Comparison of ENCODE assay signal across 26 mouse cellular contexts in the genomic region with DNA sequence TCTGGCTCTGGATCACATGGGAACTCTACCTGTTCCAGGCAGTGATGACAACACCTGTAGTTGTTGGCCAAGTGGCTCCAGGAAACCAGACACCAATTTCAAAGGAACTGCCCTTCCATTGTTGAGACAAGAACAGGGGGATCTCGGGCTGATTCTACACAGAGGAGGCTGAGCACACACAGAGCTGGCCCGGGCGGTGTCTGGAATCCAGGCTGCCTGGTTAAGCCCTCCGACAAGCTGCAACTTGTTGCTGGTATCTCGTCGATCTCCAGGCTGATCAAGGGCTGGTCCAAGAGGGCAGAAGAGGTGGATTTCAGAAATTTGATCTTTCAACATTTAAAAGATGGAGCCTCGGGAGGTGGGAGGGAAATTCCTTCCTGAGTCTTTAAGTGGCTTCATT. TPM values are rescaled to one million over a fixed set of nuclear protein-coding genes. Genes with fewer than 3 reads are reported as not detected.
A peak's percentile ranks its signal among the peaks of the same experiment; 100 is the strongest.
DNase-seq lines count a peak whose midpoint lies in the region; ATAC-seq lines count a peak whose summit lies in the region.
"Had no signal": no experiment of that assay in that cellular context is flagged by ENCODE, and none has a peak within 500 bp of the region (broad histone marks: within the 10 kb centered on the region; RNA-seq: fewer than 3 reads in every experiment).

No protein-coding gene starts in this region.

- DNase-seq in forebrain, embryonic 10.5 days (ENCODE audit: extremely low spot score, low spot score) = no peak
- peak; percentile 12 for DNase-seq in ZHBTc4 (ENCODE audit: low read depth, low spot score)
- DNase-seq in kidney, postnatal 25 days = no peak
- no peak for DNase-seq in left cerebral cortex, adult 9 months (ENCODE audit: low spot score in 2 of 2)
- DNase-seq in testis, postnatal 10 days (ENCODE audit: low spot score) = no peak
- DNase-seq: adrenal gland, postnatal 25 days; cerebellum, adult 9-11 months; gastrocnemius, adult 2 months; heart, adult 11 months; heart, postnatal 14 days; kidney, adult 9 months; kidney, postnatal 14 days; lung, postnatal 4 days; right cerebral cortex, adult 18-20 months; thymus, postnatal 25 days had no signal

- no peak overlapping the region for H3K4me3 ChIP-seq in forebrain, embryonic 10.5 days
- H3K4me3 ChIP-seq in forebrain, embryonic 13.5 days = no peak overlapping the region
- H3K4me3 ChIP-seq in embryonic facial prominence, embryonic 13.5 days = no peak overlapping the region
- no peak overlapping the region for H3K4me3 ChIP-seq in stomach, embryonic 16.5 days (replicated peaks; ENCODE audit: low read length)
- H3K4me3 ChIP-seq: forebrain, embryonic 12.5 days; gastrocnemius, adult 2 months; heart, embryonic 12.5 days; limb, embryonic 15.5 days; lung, embryonic 15.5 days; neural tube, embryonic 15.5 days had no signal

- 0 out of 2 replicates have a peak overlapping the region, but pooled peaks have one; percentile 4 for H3K27ac ChIP-seq in forebrain, embryonic 10.5 days
- H3K27ac ChIP-seq in forebrain, embryonic 13.5 days = no peak overlapping the region
- no peak overlapping the region for H3K27ac ChIP-seq in embryonic facial prominence, embryonic 13.5 days
- H3K27ac ChIP-seq in stomach, embryonic 16.5 days (ENCODE audit: low read length) = no peak overlapping the region; the same call in 1 of the 2 replicates
- H3K27ac ChIP-seq: forebrain, embryonic 12.5 days; gastrocnemius, adult 2 months; hindbrain, postnatal 0 days; limb, embryonic 15.5 days; liver, embryonic 14.5 days; lung, embryonic 15.5 days; neural tube, embryonic 15.5 days had no signal

- 0 out of 2 replicates have a peak, but pooled peaks cover 7% of the 10 kb centered on the region for H3K4me1 ChIP-seq in forebrain, embryonic 10.5 days
- no peaks in the 10 kb centered on the region for H3K4me1 ChIP-seq in forebrain, embryonic 13.5 days
- peaks cover 8% of the 10 kb centered on the region; the same call in 1 of the 2 replicates for H3K4me1 ChIP-seq in embryonic facial prominence, embryonic 13.5 days
- H3K4me1 ChIP-seq in stomach, embryonic 16.5 days (ENCODE audit: control insufficient read depth, insufficient read depth, low read length) = no peaks in the 10 kb centered on the region
- H3K4me1 ChIP-seq: forebrain, embryonic 12.5 days; heart, embryonic 12.5 days; limb, embryonic 15.5 days; lung, embryonic 15.5 days; neural tube, embryonic 15.5 days had no signal

- no peak overlapping the region for H3K4me2 ChIP-seq in forebrain, embryonic 13.5 days
- H3K4me2 ChIP-seq in embryonic facial prominence, embryonic 13.5 days = no peak overlapping the region
- no peak overlapping the region for H3K4me2 ChIP-seq in stomach, embryonic 16.5 days (ENCODE audit: low read depth, low read length)
- H3K4me2 ChIP-seq: forebrain, embryonic 12.5 days; heart, embryonic 12.5 days; limb, embryonic 15.5 days; lung, embryonic 15.5 days; neural tube, embryonic 15.5 days had no signal

- WGBS in forebrain, embryonic 10.5 days = 81% methylated on average over 7 of the region's 7 CpGs
- WGBS in forebrain, embryonic 13.5 days = 76% methylated on average over 7 of the region's 7 CpGs
- WGBS in embryonic facial prominence, embryonic 13.5 days = 31% methylated on average over 7 of the region's 7 CpGs
- WGBS in stomach, embryonic 16.5 days = 44% methylated on average over 7 of the region's 7 CpGs

- ATAC-seq in forebrain, embryonic 13.5 days = no peak
- ATAC-seq in embryonic facial prominence, embryonic 13.5 days (ENCODE audit: insufficient number of reproducible peaks, insufficient read depth, low FRiP score, low TSS enrichment, low read depth) = 0 out of 2 replicates have a peak, but pooled peaks have one; percentile 49
- peak; percentile 54; the same call in 1 of the 2 replicates for ATAC-seq in stomach, embryonic 16.5 days (ENCODE audit: insufficient read depth, low FRiP score)
- ATAC-seq: hindbrain, postnatal 0 days; intestine, embryonic 16.5 days had no signal

- no peaks in the 10 kb centered on the region for H3K9me3 ChIP-seq in forebrain, embryonic 10.5 days
- H3K9me3 ChIP-seq in forebrain, embryonic 13.5 days (replicated peaks) = no peaks in the 10 kb centered on the region
- no peaks in the 10 kb centered on the region for H3K9me3 ChIP-seq in embryonic facial prominence, embryonic 13.5 days
- H3K9me3 ChIP-seq in stomach, embryonic 16.5 days (replicated peaks; ENCODE audit: control insufficient read depth, low read length) = no peaks in the 10 kb centered on the region
- H3K9me3 ChIP-seq: forebrain, embryonic 12.5 days; limb, embryonic 15.5 days; lung, embryonic 15.5 days; neural tube, embryonic 15.5 days had no signal

- H3K9ac ChIP-seq in forebrain, embryonic 13.5 days = no peak overlapping the region
- no peak overlapping the region for H3K9ac ChIP-seq in embryonic facial prominence, embryonic 13.5 days
- no peak overlapping the region for H3K9ac ChIP-seq in stomach, embryonic 16.5 days (ENCODE audit: low read length)
- H3K9ac ChIP-seq: forebrain, embryonic 12.5 days; heart, embryonic 12.5 days; limb, embryonic 15.5 days; liver, embryonic 14.5 days; lung, embryonic 15.5 days; neural tube, embryonic 15.5 days had no signal

- no peaks in the 10 kb centered on the region for H3K36me3 ChIP-seq in forebrain, embryonic 10.5 days (replicated peaks)
- no peaks in the 10 kb centered on the region for H3K36me3 ChIP-seq in forebrain, embryonic 13.5 days (ENCODE audit: poor library complexity, severe bottlenecking)
- H3K36me3 ChIP-seq in embryonic facial prominence, embryonic 13.5 days = no peaks in the 10 kb centered on the region
- H3K36me3 ChIP-seq in stomach, embryonic 16.5 days (ENCODE audit: control insufficient read depth, insufficient read depth, low read length) = no peaks in the 10 kb centered on the region
- H3K36me3 ChIP-seq: forebrain, embryonic 12.5 days; heart, embryonic 12.5 days; limb, embryonic 15.5 days; lung, embryonic 15.5 days; neural tube, embryonic 15.5 days had no signal

- H3K27me3 ChIP-seq in forebrain, embryonic 10.5 days (ENCODE audit: poor library complexity, severe bottlenecking) = no peaks in the 10 kb centered on the region
- no peaks in the 10 kb centered on the region for H3K27me3 ChIP-seq in forebrain, embryonic 13.5 days
- no peaks in the 10 kb centered on the region for H3K27me3 ChIP-seq in embryonic facial prominence, embryonic 13.5 days
- no peaks in the 10 kb centered on the region for H3K27me3 ChIP-seq in stomach, embryonic 16.5 days (ENCODE audit: control insufficient read depth, insufficient read depth, low read length)
- H3K27me3 ChIP-seq: forebrain, embryonic 12.5 days; limb, embryonic 15.5 days; lung, embryonic 15.5 days; neural tube, embryonic 15.5 days had no signal

RNA-seq across cellular contexts. Expression of a gene that starts 47.6 kb away (rescaled TPM):
- 3.4 and 5.5 TPM in 2 replicates for polyA plus RNA-seq in forebrain, embryonic 10.5 days (2016; fragmentation: Nextera tagmentation; extraction: Ambion mirVana)
- polyA plus RNA-seq in forebrain, embryonic 13.5 days (2015; fragmentation: Nextera tagmentation; extraction: Ambion mirVana) = 53.5 and 61.1 TPM in 2 replicates
- polyA plus RNA-seq in embryonic facial prominence, embryonic 13.5 days (2015; fragmentation: Nextera tagmentation; extraction: Ambion mirVana) = 35.7 and 40.6 TPM in 2 replicates
- polyA plus RNA-seq in stomach, embryonic 16.5 days (2015; fragmentation: Nextera tagmentation; extraction: Ambion mirVana) = 2.3 and 2.6 TPM in 2 replicates
